Mouse (Mus musculus): ENCODE measurements around the gene 4933434E20Rik. TPM values are rescaled to one million over a fixed set of nuclear protein-coding genes. Genes with fewer than 3 reads are reported as not detected.

The 4933434E20Rik gene
- polyA plus RNA-seq, 1 experiment from 2014 or later = 166 TPM

DNA sequence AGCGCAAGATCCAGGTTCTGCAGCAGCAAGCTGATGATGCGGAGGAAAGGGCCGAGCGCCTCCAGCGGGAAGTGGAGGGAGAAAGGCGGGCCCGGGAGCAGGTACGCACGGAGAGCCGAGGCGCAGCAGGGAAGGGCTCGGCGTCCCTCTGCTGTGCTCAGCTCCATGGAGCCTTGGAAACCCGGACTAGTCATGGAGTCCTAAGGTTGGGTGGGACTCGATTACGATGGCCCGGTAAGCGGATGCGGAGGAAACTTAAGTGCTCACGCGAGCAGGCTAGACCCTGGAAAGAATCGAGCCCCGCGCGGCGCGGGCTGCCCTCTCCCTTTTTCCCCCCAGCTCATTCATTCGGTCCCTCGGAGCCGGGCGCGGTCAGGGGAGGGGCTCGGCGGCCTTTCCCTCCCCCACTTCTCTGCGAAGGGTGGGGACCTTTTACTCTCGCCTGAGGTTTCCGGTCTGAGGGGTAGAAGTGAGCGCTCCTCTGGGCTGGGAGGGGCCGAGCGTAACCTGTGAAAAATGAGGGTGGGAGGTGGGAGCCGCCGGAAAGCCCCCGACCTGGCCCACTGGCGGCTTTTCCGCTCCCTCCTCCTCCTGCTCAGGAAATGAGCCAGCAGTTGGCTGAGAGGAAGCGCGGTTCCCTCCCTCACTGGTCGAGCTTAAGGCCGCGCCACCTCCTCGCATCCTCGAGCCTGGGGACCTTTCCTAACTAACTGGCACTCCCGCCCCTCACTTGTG, 28.5 kb downstream of the 4933434E20Rik start:
- peaks cover 40% of the 10 kb centered on the region for H3K4me1 ChIP-seq (replicated peaks; ENCODE audit: insufficient read depth, low read length)
- peak; percentile 52 for ATAC-seq (replicated peaks; ENCODE audit: low FRiP score, low read depth)
- WGBS = under 1% methylated on average over 53 of the region's 53 CpGs

DNA sequence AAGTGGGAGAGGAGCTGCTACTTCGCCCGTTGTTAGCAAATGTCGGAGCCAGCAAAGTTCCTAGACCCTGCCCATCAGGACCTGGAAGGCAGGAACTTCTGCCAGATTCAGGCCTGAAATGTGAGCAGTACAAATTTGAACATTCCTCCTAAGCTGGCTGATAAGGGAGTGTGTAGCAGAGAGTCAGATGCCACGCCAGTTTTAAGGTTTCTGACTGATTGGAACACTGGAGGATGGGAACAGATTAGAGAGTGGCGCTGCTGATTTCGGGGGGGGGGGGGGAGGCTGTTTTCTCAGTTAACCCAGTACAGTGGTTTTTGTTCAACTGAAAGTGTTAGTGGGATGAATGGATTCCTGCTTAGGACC, 29.0 kb downstream of the 4933434E20Rik start:
- H3K4me2 ChIP-seq (ENCODE audit: low read length) = peak overlapping the region; percentile 68
- 0% methylated on average over 6 of the region's 6 CpGs for WGBS
- H3K27me3 ChIP-seq (ENCODE audit: insufficient read depth, low read length) = no peaks in the 10 kb centered on the region
- TF ChIP-seq CTCF (IDR thresholded peaks at IDR 0.05; ENCODE audit: low read depth) = no peak
- ATAC-seq (replicated peaks; ENCODE audit: low FRiP score, low read depth) = no peak
- peak overlapping the region; percentile 89 for H3K4me3 ChIP-seq (replicated peaks; ENCODE audit: low read depth, low read length)
- H3K27ac ChIP-seq = peak overlapping the region; percentile 99
- peak overlapping the region; percentile 84 for H3K9ac ChIP-seq (ENCODE audit: low read depth, low read length)
- H3K4me1 ChIP-seq (replicated peaks; ENCODE audit: insufficient read depth, low read length) = peaks cover 42% of the 10 kb centered on the region
- no peak for DNase-seq (ENCODE audit: low spot score)
- H3K36me3 ChIP-seq (ENCODE audit: insufficient read depth, low read length) = no peaks in the 10 kb centered on the region
- H3K9me3 ChIP-seq (replicated peaks; ENCODE audit: low read length) = no peaks in the 10 kb centered on the region

More for the DNA sequence above, 28.5 kb downstream of the 4933434E20Rik start:
- no peak for TF ChIP-seq CTCF (IDR thresholded peaks at IDR 0.05; ENCODE audit: low read depth)
- H3K9me3 ChIP-seq (replicated peaks; ENCODE audit: low read length) = no peaks in the 10 kb centered on the region
- peak overlapping the region; percentile 68 for H3K4me2 ChIP-seq (ENCODE audit: low read length)
- H3K27ac ChIP-seq = peak overlapping the region; percentile 99
- peak overlapping the region; percentile 84 for H3K9ac ChIP-seq (ENCODE audit: low read depth, low read length)
- DNase-seq (ENCODE audit: low spot score) = peak; percentile 87
- H3K4me3 ChIP-seq (replicated peaks; ENCODE audit: low read depth, low read length) = peak overlapping the region; percentile 89
- H3K36me3 ChIP-seq (ENCODE audit: insufficient read depth, low read length) = no peaks in the 10 kb centered on the region
- H3K27me3 ChIP-seq (ENCODE audit: insufficient read depth, low read length) = no peaks in the 10 kb centered on the region

DNA sequence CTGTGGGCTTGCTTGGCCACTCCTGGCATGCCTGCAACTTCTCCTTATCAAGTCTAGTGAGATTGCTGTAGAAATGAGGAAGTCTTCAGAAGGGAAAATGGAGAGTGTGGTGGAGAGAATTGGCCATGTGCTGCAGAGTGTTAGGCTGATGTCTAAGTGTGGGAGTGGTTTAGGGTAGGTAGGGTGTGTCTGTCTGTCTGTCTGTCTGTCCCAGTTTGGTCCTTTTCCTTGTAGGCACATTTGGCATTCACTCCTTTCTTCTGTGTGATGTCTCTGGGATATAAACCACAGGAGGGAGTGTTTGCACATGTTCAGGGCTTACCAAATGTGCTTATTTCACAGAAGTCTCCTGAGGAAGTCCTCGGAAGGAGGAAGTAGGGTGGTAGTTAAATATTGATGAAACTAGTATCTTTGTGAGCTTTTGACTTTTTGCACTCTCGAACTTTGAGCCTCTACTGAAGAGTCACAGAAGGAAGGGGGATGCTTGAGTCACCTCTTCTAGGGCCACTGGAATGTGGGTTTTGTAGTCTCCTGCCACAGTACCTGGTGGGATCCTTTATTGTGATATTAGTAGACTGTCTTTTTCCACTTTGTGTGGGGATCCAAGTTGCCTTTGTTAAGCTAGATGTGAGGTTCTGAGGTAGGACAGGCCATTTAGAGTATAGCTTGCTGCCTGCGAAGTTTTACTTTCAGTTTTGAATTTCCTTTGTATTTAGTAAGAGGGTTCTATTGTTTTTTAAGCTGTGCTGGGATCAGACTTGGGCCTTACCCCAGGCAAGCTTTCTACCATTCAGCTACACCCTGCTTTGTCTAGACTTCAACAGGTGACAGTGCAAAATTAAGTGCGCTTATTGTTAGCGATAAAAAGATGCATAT, 30.2 kb downstream of the 4933434E20Rik start:
- Histone ChIP-seq H3K4me3 (replicated peaks; ENCODE audit: low read depth, low read length) (peak overlapping the region; percentile 89), H3K27me3 (ENCODE audit: insufficient read depth, low read length) (no peaks in the 10 kb centered on the region), H3K9me3 (replicated peaks; ENCODE audit: low read length) (no peaks in the 10 kb centered on the region), H3K9ac (ENCODE audit: low read depth, low read length) (peak overlapping the region; percentile 13; the same call in 1 of the 2 replicates), H3K4me1 (replicated peaks; ENCODE audit: insufficient read depth, low read length) (peaks cover 42% of the 10 kb centered on the region), H3K36me3 (ENCODE audit: insufficient read depth, low read length) (0 out of 2 replicates have a peak, but pooled peaks cover 2% of the 10 kb centered on the region), H3K27ac (peak overlapping the region; percentile 63), H3K4me2 (ENCODE audit: low read length) (peak overlapping the region; percentile 68)
- 59% methylated on average over 5 of the region's 5 CpGs for WGBS
- DNase-seq (ENCODE audit: low spot score) (peak; percentile 43), ATAC-seq (replicated peaks; ENCODE audit: low FRiP score, low read depth) (no peak)
- peak; percentile 38; the same call in 1 of the 2 replicates for TF ChIP-seq CTCF (IDR thresholded peaks at IDR 0.05; ENCODE audit: low read depth)

DNA sequence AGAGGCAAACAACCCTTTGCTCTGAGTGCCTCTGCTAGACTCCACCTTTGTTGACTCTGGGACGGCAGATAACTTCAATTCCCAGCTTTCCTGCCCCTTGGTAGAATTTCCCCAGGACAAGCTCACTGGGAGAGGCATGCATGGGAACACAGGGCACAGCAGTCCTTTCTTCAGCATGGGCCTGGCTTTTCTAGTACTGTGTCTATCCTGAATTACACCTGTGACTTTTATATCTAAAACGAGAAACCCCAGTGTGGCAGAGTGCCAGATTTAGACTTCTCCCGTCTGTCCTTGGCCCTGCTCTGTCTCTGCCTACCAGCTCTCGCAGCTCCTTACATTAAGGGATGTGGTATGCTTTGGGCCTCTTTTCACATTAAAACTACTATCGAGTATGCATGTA, 31.6 kb downstream of the 4933434E20Rik start:
- ATAC-seq (replicated peaks; ENCODE audit: low FRiP score, low read depth) (no peak), DNase-seq (ENCODE audit: low spot score) (no peak)
- 27% methylated on average over 5 of the region's 5 CpGs for WGBS
- no peak for TF ChIP-seq CTCF (IDR thresholded peaks at IDR 0.05; ENCODE audit: low read depth)
- peaks cover 39% of the 10 kb centered on the region for H3K4me1 ChIP-seq (replicated peaks; ENCODE audit: insufficient read depth, low read length)
- H3K4me2 ChIP-seq (ENCODE audit: low read length) = peak overlapping the region; percentile 68; the same call in 1 of the 2 replicates
- peak overlapping the region; percentile 1; the same call in 1 of the 2 replicates for H3K9ac ChIP-seq (ENCODE audit: low read depth, low read length)
- peaks cover 16% of the 10 kb centered on the region for H3K36me3 ChIP-seq (ENCODE audit: insufficient read depth, low read length)
- H3K4me3 ChIP-seq (replicated peaks; ENCODE audit: low read depth, low read length) = no peak overlapping the region
- no peaks in the 10 kb centered on the region for H3K9me3 ChIP-seq (replicated peaks; ENCODE audit: low read length)
- H3K27ac ChIP-seq = peak overlapping the region; percentile 51
- no peaks in the 10 kb centered on the region for H3K27me3 ChIP-seq (ENCODE audit: insufficient read depth, low read length)

DNA sequence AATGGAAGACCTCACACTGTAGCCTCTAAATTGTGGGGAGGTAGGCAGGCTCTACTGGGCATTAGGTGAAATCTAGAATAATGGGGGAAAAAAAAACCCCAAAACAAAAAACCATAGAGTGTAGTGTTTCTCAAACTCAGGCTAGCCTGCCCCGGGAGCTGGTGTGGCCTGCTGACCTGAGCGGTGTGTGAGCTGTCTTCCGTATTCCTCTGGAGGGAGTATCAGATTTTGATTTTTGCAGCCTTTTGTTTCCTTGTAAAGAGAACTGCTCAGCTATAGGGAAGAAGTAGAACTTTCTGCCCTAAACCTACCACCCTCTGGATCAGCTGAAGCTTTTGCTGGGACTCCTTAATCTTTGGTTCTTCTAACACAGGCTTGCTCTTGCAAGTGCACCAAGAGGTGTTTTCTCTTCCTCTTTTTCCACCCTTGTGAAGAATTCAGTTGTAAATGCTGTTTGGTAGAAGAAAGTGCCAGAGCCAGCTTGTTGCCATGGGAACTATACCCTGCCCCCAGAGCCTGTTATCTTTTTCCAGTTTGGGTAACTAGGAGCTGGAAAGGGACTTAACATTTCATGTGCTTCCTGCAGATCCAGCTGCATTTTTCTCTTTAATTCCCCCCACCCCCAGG, 32.4 kb downstream of the 4933434E20Rik start:
- no peaks in the 10 kb centered on the region for H3K9me3 ChIP-seq (replicated peaks; ENCODE audit: low read length)
- no peaks in the 10 kb centered on the region for H3K27me3 ChIP-seq (ENCODE audit: insufficient read depth, low read length)
- H3K4me1 ChIP-seq (replicated peaks; ENCODE audit: insufficient read depth, low read length) = peaks cover 39% of the 10 kb centered on the region
- no peak overlapping the region for H3K4me3 ChIP-seq (replicated peaks; ENCODE audit: low read depth, low read length)
- peak overlapping the region; percentile 68; the same call in 1 of the 2 replicates for H3K4me2 ChIP-seq (ENCODE audit: low read length)
- TF ChIP-seq CTCF (IDR thresholded peaks at IDR 0.05; ENCODE audit: low read depth) = no peak
- H3K27ac ChIP-seq = peak overlapping the region; percentile 51; the same call in 1 of the 2 replicates
- ATAC-seq (replicated peaks; ENCODE audit: low FRiP score, low read depth) (no peak), DNase-seq (ENCODE audit: low spot score) (peak; percentile 53)
- peak overlapping the region; percentile 1; the same call in 1 of the 2 replicates for H3K9ac ChIP-seq (ENCODE audit: low read depth, low read length)
- WGBS = 28% methylated on average over 3 of the region's 3 CpGs
- peaks cover 23% of the 10 kb centered on the region for H3K36me3 ChIP-seq (ENCODE audit: insufficient read depth, low read length)

DNA sequence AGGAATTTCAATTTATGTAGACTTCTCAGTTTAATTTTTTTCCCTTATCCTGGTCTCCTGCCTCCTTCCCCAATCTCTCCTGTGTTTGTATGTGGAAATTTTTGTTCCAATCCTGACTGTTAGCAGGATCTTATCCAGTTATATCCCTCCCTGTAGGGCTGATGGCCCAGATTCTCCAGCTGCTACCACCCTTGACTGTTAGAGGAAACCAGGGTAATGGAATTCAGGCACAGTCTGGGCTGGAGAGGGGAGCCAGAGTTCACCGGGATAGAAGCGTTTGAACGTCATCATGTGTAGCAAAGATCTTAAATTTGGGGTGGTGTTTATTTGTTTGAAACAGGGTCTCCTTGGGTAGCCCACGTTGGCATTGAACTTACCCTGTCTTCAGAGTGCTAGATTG, 33.4 kb downstream of the 4933434E20Rik start:
- H3K27me3 ChIP-seq (ENCODE audit: insufficient read depth, low read length) = no peaks in the 10 kb centered on the region
- H3K4me2 ChIP-seq (ENCODE audit: low read length) = no peak overlapping the region
- TF ChIP-seq CTCF (IDR thresholded peaks at IDR 0.05; ENCODE audit: low read depth) = no peak
- ATAC-seq (replicated peaks; ENCODE audit: low FRiP score, low read depth) (no peak), DNase-seq (ENCODE audit: low spot score) (no peak)
- H3K9ac ChIP-seq (ENCODE audit: low read depth, low read length) = no peak overlapping the region
- H3K4me3 ChIP-seq (replicated peaks; ENCODE audit: low read depth, low read length) = no peak overlapping the region
- peak overlapping the region; percentile 25; the same call in 1 of the 2 replicates for H3K27ac ChIP-seq
- H3K9me3 ChIP-seq (replicated peaks; ENCODE audit: low read length) = no peaks in the 10 kb centered on the region
- H3K36me3 ChIP-seq (ENCODE audit: insufficient read depth, low read length) = peaks cover 31% of the 10 kb centered on the region
- peaks cover 39% of the 10 kb centered on the region for H3K4me1 ChIP-seq (replicated peaks; ENCODE audit: insufficient read depth, low read length)
- WGBS = 62% methylated on average over 4 of the region's 4 CpGs

All from kidney, postnatal 0 days (tissue).